Mouse (Mus musculus) stomach, embryonic 14.5 days (tissue): ENCODE measurements at regions not wholly inside any gene's neighbourhood (a gene's known extent, or its start where the extent isn't known, plus 50 kb on each side); places are given as distances from the start of the nearest gene placed in this dataset.
"Not testable (repeated sequence)": the region's sequence is repeated elsewhere in the genome, so short reads cannot be mapped to it uniquely, and the experiment has no call there.

Source experiments
- ATAC-seq: fragments of 200-750 bp; cut with Nextera tagmentation; 2 replicates; pipeline ENCODE4 v1.8.0; 2017; ENCODE audit warnings: low read depth, moderate TSS enrichment; ENCODE audit not compliant: insufficient number of reproducible peaks, insufficient read depth, low FRiP score
- H3K27ac ChIP-seq: fragments of 300-500 bp; sonication (generic); 2 replicates; pipeline ENCODE4 v1.5.1; 2014; ENCODE audit warnings: mild to moderate bottlenecking, low read length, moderate library complexity, mixed read lengths
- H3K27me3 ChIP-seq: fragments of 300-500 bp; sonication (generic); 2 replicates; pipeline ENCODE4 v1.6.1; 2014; ENCODE audit warnings: low read length, control low read depth, mixed read lengths; ENCODE audit not compliant: control insufficient read depth, insufficient read depth
- H3K36me3 ChIP-seq: fragments of 300-500 bp; sonication (generic); 2 replicates; pipeline ENCODE4 v1.6.1; 2014; ENCODE audit warnings: mild to moderate bottlenecking, control low read depth, low read length, moderate library complexity, mixed read lengths; ENCODE audit not compliant: control insufficient read depth, insufficient read depth
- H3K4me1 ChIP-seq: fragments of 300-500 bp; sonication (generic); 2 replicates; pipeline ENCODE4 v1.6.1; 2014; ENCODE audit warnings: low read length, control low read depth, mixed read lengths; ENCODE audit not compliant: control insufficient read depth, insufficient read depth
- H3K4me2 ChIP-seq: fragments of 300-500 bp; sonication (generic); replicated peaks from 2 replicates; pipeline ENCODE4 v1.6.1; 2014; ENCODE audit warnings: low read depth, low read length, control low read depth
- H3K4me3 ChIP-seq: fragments of 300-500 bp; sonication (generic); 2 replicates; pipeline ENCODE4 v1.5.1; 2014; ENCODE audit warnings: low read depth, low read length, control low read depth
- H3K9ac ChIP-seq: fragments of 300-500 bp; sonication (generic); replicated peaks from 2 replicates; pipeline ENCODE4 v1.6.1; 2014; ENCODE audit warnings: low read depth, mild to moderate bottlenecking, control low read depth, low read length, moderate library complexity, mixed read lengths
- H3K9me3 ChIP-seq: fragments of 300-500 bp; sonication (generic); 2 replicates; pipeline ENCODE4 v1.6.1; 2016; ENCODE audit warnings: low read depth, low read length, control low read depth; ENCODE audit not compliant: control insufficient read depth
- WGBS: fragments of 180-500 bp; shearing (Covaris S2); extraction: QIAGEN DNeasy Blood & Tissue Kit; methylation state at CpG from one replicate; pipeline ENCODE4 v1.1.7; 2014; 5-methylcytosine and 5-hydroxymethylcytosine counted together

GRCm38 (mm10) chr6:3201507-3201906 lies 197.9 kb downstream of the Samd9l start:
- not testable (repeated sequence) for ATAC-seq, H3K4me3 ChIP-seq, H3K4me2 ChIP-seq, H3K9ac ChIP-seq, H3K27me3 ChIP-seq, H3K9me3 ChIP-seq, H3K36me3 ChIP-seq, H3K27ac ChIP-seq, H3K4me1 ChIP-seq
- 51% methylated on average over 12 of the region's 12 CpGs for WGBS

DNA sequence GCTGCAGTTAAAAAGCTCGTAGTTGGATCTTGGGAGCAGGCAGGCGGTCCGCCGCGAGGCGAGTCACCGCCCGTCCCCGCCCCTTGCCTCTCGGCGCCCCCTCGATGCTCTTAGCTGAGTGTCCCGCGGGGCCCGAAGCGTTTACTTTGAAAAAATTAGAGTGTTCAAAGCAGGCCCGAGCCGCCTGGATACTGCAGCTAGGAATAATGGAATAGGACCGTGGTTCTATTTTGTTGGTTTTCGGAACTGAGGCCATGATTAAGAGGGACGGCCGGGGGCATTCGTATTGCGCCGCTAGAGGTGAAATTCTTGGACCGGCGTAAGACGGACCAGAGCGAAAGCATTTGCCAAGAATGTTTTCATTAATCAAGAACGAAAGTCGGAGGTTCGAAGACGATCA lies 198.3 kb downstream of the Samd9l start:
- H3K27ac ChIP-seq = no peak overlapping the region
- H3K27me3 ChIP-seq = no peaks in the 10 kb centered on the region
- no peaks in the 10 kb centered on the region for H3K36me3 ChIP-seq
- no peak for ATAC-seq
- H3K9ac ChIP-seq = no peak overlapping the region
- no peaks in the 10 kb centered on the region for H3K4me1 ChIP-seq
- WGBS = 67% methylated on average over 31 of the region's 33 CpGs
- no peak overlapping the region for H3K4me2 ChIP-seq
- H3K9me3 ChIP-seq = no peaks in the 10 kb centered on the region
- no peak overlapping the region for H3K4me3 ChIP-seq

DNA sequence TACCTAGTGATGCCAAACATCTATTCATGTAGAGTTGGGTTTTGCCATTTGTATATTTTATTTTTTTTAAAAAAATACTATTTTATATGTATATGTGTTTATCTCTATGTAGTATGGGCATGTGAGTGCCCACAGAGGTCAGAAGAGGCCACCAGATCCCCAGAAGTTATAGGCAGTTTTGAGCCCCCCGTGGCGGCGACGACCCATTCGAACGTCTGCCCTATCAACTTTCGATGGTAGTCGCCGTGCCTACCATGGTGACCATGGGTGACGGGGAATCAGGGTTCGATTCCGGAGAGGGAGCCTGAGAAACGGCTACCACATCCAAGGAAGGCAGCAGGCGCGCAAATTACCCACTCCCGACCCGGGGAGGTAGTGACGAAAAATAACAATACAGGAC lies 198.8 kb downstream of the Samd9l start:
- 85% methylated on average over 18 of the region's 18 CpGs for WGBS
- not testable (repeated sequence) for H3K4me3 ChIP-seq, H3K4me2 ChIP-seq

GRCm38 (mm10) chr6:3192424-3192820 lies 206.9 kb downstream of the Samd9l start:
- not testable (repeated sequence) for ATAC-seq, H3K36me3 ChIP-seq, H3K9me3 ChIP-seq, H3K4me3 ChIP-seq, H3K27me3 ChIP-seq, H3K9ac ChIP-seq, H3K4me2 ChIP-seq, H3K4me1 ChIP-seq, H3K27ac ChIP-seq
- 57% methylated on average over 1 of the region's 1 CpGs for WGBS

More for the DNA sequence above, 198.8 kb downstream of the Samd9l start:
- not testable (repeated sequence) for H3K27ac ChIP-seq, H3K27me3 ChIP-seq, H3K9ac ChIP-seq, ATAC-seq, H3K36me3 ChIP-seq, H3K4me1 ChIP-seq, H3K9me3 ChIP-seq

GRCm38 (mm10) chr6:3191695-3192423 lies 207.5 kb downstream of the Samd9l start:
- H3K9me3 ChIP-seq, H3K27ac ChIP-seq, H3K4me3 ChIP-seq, H3K36me3 ChIP-seq, H3K27me3 ChIP-seq, H3K9ac ChIP-seq, H3K4me2 ChIP-seq, H3K4me1 ChIP-seq: not testable (repeated sequence)
- ATAC-seq = peak; percentile 71
- WGBS = 90% methylated on average over 5 of the region's 6 CpGs

- Histone ChIP-seq H3K4me3 (no peak overlapping the region), H3K36me3 (no peaks in the 10 kb centered on the region), H3K9ac (no peak overlapping the region), H3K4me1 (no peaks in the 10 kb centered on the region), H3K9me3 (peaks cover 19% of the 10 kb centered on the region), H3K27me3 (no peaks in the 10 kb centered on the region), H3K4me2 (no peak overlapping the region), H3K27ac (no peak overlapping the region)
- no peak for ATAC-seq
- 38% methylated on average over 5 of the region's 5 CpGs for WGBS
Observed at GRCm38 (mm10) chr6:3183819-3184199, 215.6 kb downstream of the Samd9l start.

GRCm38 (mm10) chr6:3182889-3183818 lies 216.2 kb downstream of the Samd9l start:
- Histone ChIP-seq H3K27ac (no peak overlapping the region), H3K36me3 (no peaks in the 10 kb centered on the region), H3K4me2 (peak overlapping the region; percentile 39), H3K9me3 (peaks cover 19% of the 10 kb centered on the region), H3K4me1 (no peaks in the 10 kb centered on the region), H3K27me3 (no peaks in the 10 kb centered on the region), H3K4me3 (peak overlapping the region; percentile 14), H3K9ac (no peak overlapping the region)
- peak; percentile 85 for ATAC-seq
- 42% methylated on average over 33 of the region's 33 CpGs for WGBS

- H3K4me2 ChIP-seq = peak overlapping the region; percentile 39
- peak; percentile 42 for ATAC-seq
- not testable (repeated sequence) for H3K36me3 ChIP-seq, H3K9ac ChIP-seq, H3K27me3 ChIP-seq, H3K4me1 ChIP-seq, H3K27ac ChIP-seq
- peaks cover 19% of the 10 kb centered on the region for H3K9me3 ChIP-seq
- 35% methylated on average over 17 of the region's 17 CpGs for WGBS
- H3K4me3 ChIP-seq = peak overlapping the region; percentile 14
Observed at GRCm38 (mm10) chr6:3182424-3182841, 216.9 kb downstream of the Samd9l start.
